Mouse (Mus musculus): ENCODE results near the gene Gpr19. TPM values are rescaled to one million over a fixed set of nuclear protein-coding genes. Genes with fewer than 3 reads are reported as not detected.

Gpr19 gene
- polyA plus RNA-seq, 1 experiment, result 26.3 TPM

DNA sequence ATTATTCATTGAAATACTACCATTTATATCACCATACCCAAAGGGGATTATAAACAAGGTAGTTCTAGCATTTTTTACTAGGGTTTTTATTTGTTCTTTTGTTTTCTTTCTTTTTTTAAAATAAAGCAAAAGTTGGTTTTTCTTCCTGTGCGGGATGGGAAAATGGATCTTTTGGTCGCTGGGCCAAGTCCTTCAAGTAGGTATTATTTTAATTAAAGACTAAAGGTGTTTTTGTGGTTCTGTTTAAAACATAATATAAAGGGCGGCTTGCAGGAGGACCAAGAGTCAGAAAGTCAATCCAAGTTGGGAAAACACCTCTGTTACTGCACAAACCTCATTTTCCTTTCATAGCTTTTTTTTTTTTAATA is 27.9 kb upstream of the Gpr19 start:
- H3K4me3 ChIP-seq (ENCODE audit: low read depth, low read length), result peak overlapping the region; percentile 63
- H3K4me1 ChIP-seq (ENCODE audit: control insufficient read depth, insufficient read depth, low read length), result no peaks in the 10 kb centered on the region
- peaks cover 13% of the 10 kb centered on the region; the same call in 1 of the 2 replicates for H3K36me3 ChIP-seq (ENCODE audit: control insufficient read depth, insufficient read depth, low read length, poor library complexity, severe bottlenecking)
- peak overlapping the region; percentile 45; the same call in 1 of the 2 replicates for H3K27ac ChIP-seq (ENCODE audit: insufficient read depth, low read length)
- no peaks in the 10 kb centered on the region for H3K27me3 ChIP-seq (ENCODE audit: control insufficient read depth, insufficient read depth, low read length, poor library complexity, severe bottlenecking)
- peak overlapping the region; percentile 90 for H3K9ac ChIP-seq (ENCODE audit: low read depth, poor library complexity, severe bottlenecking)
- TF ChIP-seq CTCF (IDR thresholded peaks at IDR 0.05; ENCODE audit: low read depth, low read length) (no peak), POLR2A (IDR thresholded peaks at IDR 0.05; ENCODE audit: insufficient read depth, low read length) (no peak), EP300 (IDR thresholded peaks at IDR 0.05; ENCODE audit: insufficient read depth, low read depth, low read length) (no peak)
- no peaks in the 10 kb centered on the region for H3K9me3 ChIP-seq (replicated peaks; ENCODE audit: control insufficient read depth, insufficient read depth, low read length, poor library complexity, severe bottlenecking)

DNA sequence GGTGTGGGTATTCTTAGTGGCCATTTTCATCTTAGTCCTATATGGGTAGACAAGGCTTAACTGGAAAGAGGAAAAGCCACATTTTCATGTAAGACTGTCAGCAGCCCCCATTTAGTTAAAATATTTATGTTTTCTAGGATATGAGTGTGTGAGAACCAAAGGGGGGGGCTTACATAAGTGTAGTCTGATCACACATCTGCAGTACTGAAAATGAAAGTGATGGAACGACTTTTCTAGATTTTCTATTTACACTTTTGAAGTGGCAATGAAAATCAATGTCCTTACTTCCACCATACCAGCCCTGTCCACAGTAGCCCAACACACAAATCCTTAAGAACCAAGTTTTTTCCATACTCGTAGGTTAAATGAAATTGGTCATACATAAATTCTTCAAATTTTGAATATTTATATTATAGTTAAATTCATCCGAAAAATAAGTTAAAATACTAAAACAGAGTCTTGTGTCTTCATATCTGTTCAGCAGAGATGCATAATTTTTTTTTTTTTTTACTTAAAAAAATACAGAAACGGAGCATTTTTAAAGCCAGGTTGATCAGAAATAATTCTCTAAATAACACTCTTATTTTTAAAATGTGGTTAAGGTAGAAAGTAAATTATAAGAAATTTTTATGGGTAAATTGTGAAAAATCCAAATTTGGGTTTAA is 27.4 kb upstream of the Gpr19 start:
- Histone ChIP-seq H3K4me3 (ENCODE audit: low read depth, low read length) (no peak overlapping the region), H3K36me3 (ENCODE audit: control insufficient read depth, insufficient read depth, low read length, poor library complexity, severe bottlenecking) (peaks cover 13% of the 10 kb centered on the region; the same call in 1 of the 2 replicates), H3K9ac (ENCODE audit: low read depth, poor library complexity, severe bottlenecking) (no peak overlapping the region), H3K27ac (ENCODE audit: insufficient read depth, low read length) (no peak overlapping the region), H3K9me3 (replicated peaks; ENCODE audit: control insufficient read depth, insufficient read depth, low read length, poor library complexity, severe bottlenecking) (no peaks in the 10 kb centered on the region), H3K4me1 (ENCODE audit: control insufficient read depth, insufficient read depth, low read length) (no peaks in the 10 kb centered on the region), H3K27me3 (ENCODE audit: control insufficient read depth, insufficient read depth, low read length, poor library complexity, severe bottlenecking) (no peaks in the 10 kb centered on the region)
- TF ChIP-seq CTCF (IDR thresholded peaks at IDR 0.05; ENCODE audit: low read depth, low read length) (no peak), EP300 (IDR thresholded peaks at IDR 0.05; ENCODE audit: insufficient read depth, low read depth, low read length) (no peak), POLR2A (IDR thresholded peaks at IDR 0.05; ENCODE audit: insufficient read depth, low read length) (no peak)

- H3K36me3 ChIP-seq (ENCODE audit: control insufficient read depth, insufficient read depth, low read length, poor library complexity, severe bottlenecking), result peaks cover 13% of the 10 kb centered on the region; the same call in 1 of the 2 replicates
- no peaks in the 10 kb centered on the region for H3K27me3 ChIP-seq (ENCODE audit: control insufficient read depth, insufficient read depth, low read length, poor library complexity, severe bottlenecking)
- H3K4me3 ChIP-seq (ENCODE audit: low read depth, low read length), result no peak overlapping the region
- TF ChIP-seq POLR2A (IDR thresholded peaks at IDR 0.05; ENCODE audit: insufficient read depth, low read length), result no peak
- TF ChIP-seq CTCF (IDR thresholded peaks at IDR 0.05; ENCODE audit: low read depth, low read length), result no peak
- TF ChIP-seq EP300 (IDR thresholded peaks at IDR 0.05; ENCODE audit: insufficient read depth, low read depth, low read length), result no peak
- H3K4me1 ChIP-seq (ENCODE audit: control insufficient read depth, insufficient read depth, low read length), result no peaks in the 10 kb centered on the region
- no peaks in the 10 kb centered on the region for H3K9me3 ChIP-seq (replicated peaks; ENCODE audit: control insufficient read depth, insufficient read depth, low read length, poor library complexity, severe bottlenecking)
- no peak overlapping the region for H3K27ac ChIP-seq (ENCODE audit: insufficient read depth, low read length)
- H3K9ac ChIP-seq (ENCODE audit: low read depth, poor library complexity, severe bottlenecking), result no peak overlapping the region
Observed at GRCm38 (mm10) chr6:134924262-134924661, 25.9 kb upstream of the Gpr19 start.

GRCm38 (mm10) chr6:134923670-134924069 is 25.3 kb upstream of the Gpr19 start:
- TF ChIP-seq CTCF (IDR thresholded peaks at IDR 0.05; ENCODE audit: low read depth, low read length) (no peak), POLR2A (IDR thresholded peaks at IDR 0.05; ENCODE audit: insufficient read depth, low read length) (no peak), EP300 (IDR thresholded peaks at IDR 0.05; ENCODE audit: insufficient read depth, low read depth, low read length) (no peak)
- Histone ChIP-seq H3K4me3 (ENCODE audit: low read depth, low read length) (no peak overlapping the region), H3K9ac (ENCODE audit: low read depth, poor library complexity, severe bottlenecking) (no peak overlapping the region), H3K27ac (ENCODE audit: insufficient read depth, low read length) (no peak overlapping the region), H3K27me3 (ENCODE audit: control insufficient read depth, insufficient read depth, low read length, poor library complexity, severe bottlenecking) (no peaks in the 10 kb centered on the region), H3K36me3 (ENCODE audit: control insufficient read depth, insufficient read depth, low read length, poor library complexity, severe bottlenecking) (peaks cover 13% of the 10 kb centered on the region; the same call in 1 of the 2 replicates), H3K4me1 (ENCODE audit: control insufficient read depth, insufficient read depth, low read length) (no peaks in the 10 kb centered on the region), H3K9me3 (replicated peaks; ENCODE audit: control insufficient read depth, insufficient read depth, low read length, poor library complexity, severe bottlenecking) (no peaks in the 10 kb centered on the region)

GRCm38 (mm10) chr6:134922511-134923195 is 24.3 kb upstream of the Gpr19 start:
- Histone ChIP-seq H3K27me3 (ENCODE audit: control insufficient read depth, insufficient read depth, low read length, poor library complexity, severe bottlenecking) (no peaks in the 10 kb centered on the region), H3K4me1 (ENCODE audit: control insufficient read depth, insufficient read depth, low read length) (no peaks in the 10 kb centered on the region), H3K27ac (ENCODE audit: insufficient read depth, low read length) (no peak overlapping the region), H3K36me3 (ENCODE audit: control insufficient read depth, insufficient read depth, low read length, poor library complexity, severe bottlenecking) (peaks cover 13% of the 10 kb centered on the region; the same call in 1 of the 2 replicates), H3K9ac (ENCODE audit: low read depth, poor library complexity, severe bottlenecking) (no peak overlapping the region), H3K9me3 (replicated peaks; ENCODE audit: control insufficient read depth, insufficient read depth, low read length, poor library complexity, severe bottlenecking) (no peaks in the 10 kb centered on the region), H3K4me3 (ENCODE audit: low read depth, low read length) (no peak overlapping the region)
- TF ChIP-seq EP300 (IDR thresholded peaks at IDR 0.05; ENCODE audit: insufficient read depth, low read depth, low read length) (no peak), POLR2A (IDR thresholded peaks at IDR 0.05; ENCODE audit: insufficient read depth, low read length) (no peak), CTCF (IDR thresholded peaks at IDR 0.05; ENCODE audit: low read depth, low read length) (no peak)
